Mouse (Mus musculus) heart, embryonic 10.5 days (tissue): ENCODE data around the gene Ift43. TPM values are rescaled to one million over a fixed set of nuclear protein-coding genes. Genes with fewer than 3 reads are reported as not detected.
A peak's percentile ranks its signal among the peaks of the same experiment; 100 is the strongest.

Source experiments
- DNase-seq: peaks from one replicate; pipeline ENCODE4 v3.0.0-alpha.2; 2017; ENCODE audit warnings: low spot score
- H3K27ac ChIP-seq: fragments of 300-500 bp; sonication (generic); 2 replicates; pipeline ENCODE4 v1.5.1; 2016; ENCODE audit warnings: mild to moderate bottlenecking
- H3K27me3 ChIP-seq: fragments of 300-500 bp; sonication (generic); 2 replicates; pipeline ENCODE4 v1.6.1; 2016; ENCODE audit warnings: mild to moderate bottlenecking; ENCODE audit not compliant: poor library complexity, insufficient read depth, severe bottlenecking
- H3K36me3 ChIP-seq: fragments of 300-500 bp; sonication (generic); 2 replicates; pipeline ENCODE4 v1.6.1; 2016; ENCODE audit warnings: mild to moderate bottlenecking, moderate library complexity
- H3K4me1 ChIP-seq: fragments of 300-500 bp; sonication (generic); 2 replicates; pipeline ENCODE4 v1.6.1; 2016; ENCODE audit warnings: mild to moderate bottlenecking
- H3K4me3 ChIP-seq: fragments of 300-500 bp; sonication (generic); 2 replicates; pipeline ENCODE4 v1.5.1; 2016; ENCODE audit warnings: mild to moderate bottlenecking, moderate library complexity
- H3K9me3 ChIP-seq: fragments of 300-500 bp; sonication (generic); 2 replicates; pipeline ENCODE4 v1.6.1; 2016; ENCODE audit warnings: mild to moderate bottlenecking, moderate library complexity
- WGBS: fragments of 180-500 bp; shearing (Covaris S2); methylation state at CpG from one replicate; pipeline ENCODE4 v1.1.7; 2016; 5-methylcytosine and 5-hydroxymethylcytosine counted together
- polyA plus RNA-seq: library from polyadenylated mRNA; unstranded; fragments of >200 nt; fragmentation: Nextera tagmentation; extraction: Ambion mirVana; gene quantifications from 2 replicates; pipeline ENCODE4 v1.2.1, GENCODE M21; 2016

Gene Ift43
- polyA plus RNA-seq: 104 and 114 TPM in 2 replicates

GRCm38 (mm10) chr12:86082481-86083012 lies at the start of gene Ift43:
Ift43 (plus strand) TSS chr12:86082541.
- under 1% methylated on average over 35 of the region's 35 CpGs for WGBS
- H3K27ac ChIP-seq: peak within 1 kb of the TSS; percentile 86
- H3K36me3 ChIP-seq: peaks cover 20% of the 10 kb centered on the region; the same call in 1 of the 2 replicates
- peak; percentile 93 for DNase-seq
- 0 out of 2 replicates have a peak, but pooled peaks cover 14% of the 10 kb centered on the region for H3K27me3 ChIP-seq
- peak within 1 kb of the TSS; percentile 75 for H3K4me3 ChIP-seq
- H3K9me3 ChIP-seq: no peaks in the 10 kb centered on the region
- peaks cover 29% of the 10 kb centered on the region for H3K4me1 ChIP-seq

GRCm38 (mm10) chr12:86035586-86035985 lies 46.8 kb upstream of the Ift43 start:
- Histone ChIP-seq H3K4me3 (no peak overlapping the region), H3K27me3 (no peaks in the 10 kb centered on the region), H3K4me1 (peaks cover 57% of the 10 kb centered on the region), H3K27ac (no peak overlapping the region), H3K36me3 (no peaks in the 10 kb centered on the region), H3K9me3 (no peaks in the 10 kb centered on the region)
- no peak for DNase-seq

- H3K27ac ChIP-seq: peak overlapping the region; percentile 64
- no peaks in the 10 kb centered on the region for H3K36me3 ChIP-seq
- H3K27me3 ChIP-seq: no peaks in the 10 kb centered on the region
- no peaks in the 10 kb centered on the region for H3K9me3 ChIP-seq
- H3K4me3 ChIP-seq: no peak overlapping the region
- no peak for DNase-seq
- H3K4me1 ChIP-seq: peaks cover 53% of the 10 kb centered on the region
- 40% methylated on average over 9 of the region's 9 CpGs for WGBS
These were observed 45.8 kb upstream of the Ift43 start for GRCm38 (mm10) chr12:86036368-86037166.

DNA sequence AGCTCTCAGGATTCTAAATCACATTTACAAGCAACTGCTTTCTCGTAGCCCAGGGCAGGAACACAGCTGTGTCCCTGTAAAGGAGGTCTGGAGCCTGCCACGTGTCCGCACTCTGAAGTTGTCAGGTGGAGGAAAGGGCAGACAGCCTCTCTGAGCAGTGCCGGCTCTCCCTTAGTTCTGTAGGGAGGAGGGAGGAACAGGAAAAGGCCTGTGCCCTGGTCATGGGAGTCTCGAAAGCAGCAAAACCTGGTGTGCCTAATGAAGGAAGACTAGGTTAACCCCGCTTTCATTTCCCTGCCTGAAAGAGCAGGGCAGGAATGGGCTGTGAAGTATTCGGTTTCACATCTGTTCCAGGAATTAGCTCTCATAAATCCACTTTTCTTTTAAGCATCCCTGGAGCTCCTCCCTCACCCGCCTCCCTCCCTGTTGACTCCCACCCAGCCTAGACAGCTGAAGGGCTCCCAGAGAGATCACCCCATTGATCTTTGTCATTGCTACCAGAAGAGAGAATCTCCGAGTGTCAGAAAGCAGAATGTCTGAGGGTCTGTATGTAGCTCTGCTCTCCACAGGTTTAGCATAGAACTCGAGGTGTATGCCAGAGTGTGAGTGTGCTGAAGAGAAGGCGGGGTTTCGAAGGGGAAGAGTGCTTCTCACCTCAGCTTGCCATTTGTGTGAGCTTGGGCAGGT lies 45.0 kb upstream of the Ift43 start:
- Histone ChIP-seq H3K9me3 (no peaks in the 10 kb centered on the region), H3K4me1 (peaks cover 51% of the 10 kb centered on the region), H3K27ac (peak overlapping the region; percentile 65; the same call in 1 of the 2 replicates), H3K27me3 (no peaks in the 10 kb centered on the region), H3K4me3 (no peak overlapping the region), H3K36me3 (0 out of 2 replicates have a peak, but pooled peaks cover under 1% of the 10 kb centered on the region)
- WGBS: 21% methylated on average over 12 of the region's 12 CpGs
- DNase-seq: no peak

DNA sequence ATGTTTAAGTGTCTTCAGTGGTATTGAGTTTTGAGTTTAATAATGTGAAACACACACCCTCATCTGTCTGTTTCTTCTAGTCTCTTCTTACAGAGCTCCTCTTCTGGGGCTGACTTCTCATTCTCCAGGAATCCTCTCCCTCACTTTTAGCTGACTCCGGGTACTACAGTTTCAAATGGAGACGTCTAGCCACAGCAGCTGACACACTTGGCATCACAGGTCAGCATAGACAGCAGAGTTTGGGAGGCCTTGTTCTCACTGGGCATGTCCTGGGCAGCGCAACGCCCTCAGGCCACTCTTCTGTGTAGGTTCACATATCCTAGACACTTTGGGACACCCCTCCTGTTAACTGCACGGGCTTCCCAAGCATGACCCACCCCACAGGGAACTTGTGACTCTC lies 43.3 kb upstream of the Ift43 start:
- Histone ChIP-seq H3K9me3 (peaks cover 4% of the 10 kb centered on the region; the same call in 1 of the 2 replicates), H3K4me3 (no peak overlapping the region), H3K27ac (peak overlapping the region; percentile 49; the same call in 1 of the 2 replicates), H3K36me3 (peaks cover 11% of the 10 kb centered on the region), H3K4me1 (peaks cover 35% of the 10 kb centered on the region), H3K27me3 (no peaks in the 10 kb centered on the region)
- WGBS: 78% methylated on average over 5 of the region's 5 CpGs
- DNase-seq: no peak

GRCm38 (mm10) chr12:86039751-86040150 lies 42.6 kb upstream of the Ift43 start:
- 0 out of 2 replicates have a peak overlapping the region, but pooled peaks have one; percentile 47 for H3K27ac ChIP-seq
- H3K27me3 ChIP-seq: no peaks in the 10 kb centered on the region
- peaks cover 11% of the 10 kb centered on the region for H3K36me3 ChIP-seq
- peaks cover 4% of the 10 kb centered on the region; the same call in 1 of the 2 replicates for H3K9me3 ChIP-seq
- 69% methylated on average over 5 of the region's 6 CpGs for WGBS
- no peak overlapping the region for H3K4me3 ChIP-seq
- DNase-seq: no peak
- H3K4me1 ChIP-seq: peaks cover 34% of the 10 kb centered on the region

DNA sequence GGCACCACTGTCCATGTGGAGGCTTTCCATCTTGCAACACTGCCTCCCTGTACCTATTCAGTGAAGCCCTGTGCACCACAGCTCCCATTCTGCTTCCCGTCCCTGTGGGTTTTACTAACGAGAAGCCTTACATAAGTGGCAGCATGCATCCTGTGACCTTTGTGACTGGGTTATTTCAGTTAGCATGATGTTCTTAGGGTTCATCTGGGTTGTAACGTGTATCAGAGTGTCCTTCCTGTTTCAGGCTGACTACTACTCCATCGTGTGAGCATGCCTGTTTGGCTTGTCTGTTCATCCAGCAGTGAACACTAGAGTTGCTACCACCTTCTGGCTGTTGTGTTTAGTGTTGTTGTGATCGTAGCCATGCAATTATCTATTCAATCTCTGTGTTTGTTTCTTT lies 36.2 kb upstream of the Ift43 start:
- peaks cover 4% of the 10 kb centered on the region; the same call in 1 of the 2 replicates for H3K9me3 ChIP-seq
- WGBS: 77% methylated on average over 5 of the region's 5 CpGs
- no peaks in the 10 kb centered on the region for H3K27me3 ChIP-seq
- no peak overlapping the region for H3K27ac ChIP-seq
- H3K4me3 ChIP-seq: no peak overlapping the region
- DNase-seq: no peak
- H3K36me3 ChIP-seq: peaks cover 11% of the 10 kb centered on the region
- peaks cover 8% of the 10 kb centered on the region; the same call in 1 of the 2 replicates for H3K4me1 ChIP-seq

DNA sequence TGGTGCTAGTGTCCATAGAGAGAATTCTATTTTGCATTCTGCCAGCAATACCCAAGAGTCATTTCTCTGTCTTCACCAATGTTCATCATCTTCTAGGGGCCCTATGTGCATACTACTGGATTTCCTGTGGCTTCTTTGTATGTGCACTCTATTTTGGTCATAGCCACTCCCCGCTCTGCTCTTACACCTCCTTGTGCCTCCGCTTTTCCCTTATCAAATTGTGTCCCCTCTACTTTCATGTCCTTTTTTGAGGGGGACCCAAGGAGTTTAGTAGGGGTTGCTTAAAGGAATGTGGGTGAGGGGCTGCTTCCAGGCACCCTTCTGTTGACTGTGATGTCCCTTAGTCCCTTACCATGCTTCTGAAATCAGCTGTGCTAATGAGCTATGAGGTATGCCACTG lies 35.6 kb upstream of the Ift43 start:
- Histone ChIP-seq H3K9me3 (peaks cover 4% of the 10 kb centered on the region; the same call in 1 of the 2 replicates), H3K4me1 (peaks cover 9% of the 10 kb centered on the region; the same call in 1 of the 2 replicates), H3K36me3 (peaks cover 11% of the 10 kb centered on the region), H3K27me3 (no peaks in the 10 kb centered on the region), H3K27ac (no peak overlapping the region), H3K4me3 (no peak overlapping the region)
- 78% methylated on average over 2 of the region's 2 CpGs for WGBS
- no peak for DNase-seq

- no peak overlapping the region for H3K27ac ChIP-seq
- H3K9me3 ChIP-seq: peaks cover 4% of the 10 kb centered on the region; the same call in 1 of the 2 replicates
- 88% methylated on average over 8 of the region's 8 CpGs for WGBS
- no peak for DNase-seq
- H3K36me3 ChIP-seq: peaks cover 10% of the 10 kb centered on the region
- no peak overlapping the region for H3K4me3 ChIP-seq
- no peaks in the 10 kb centered on the region for H3K27me3 ChIP-seq
- peaks cover 9% of the 10 kb centered on the region; the same call in 1 of the 2 replicates for H3K4me1 ChIP-seq
These were observed 35.0 kb upstream of the Ift43 start for GRCm38 (mm10) chr12:86047376-86047775.

DNA sequence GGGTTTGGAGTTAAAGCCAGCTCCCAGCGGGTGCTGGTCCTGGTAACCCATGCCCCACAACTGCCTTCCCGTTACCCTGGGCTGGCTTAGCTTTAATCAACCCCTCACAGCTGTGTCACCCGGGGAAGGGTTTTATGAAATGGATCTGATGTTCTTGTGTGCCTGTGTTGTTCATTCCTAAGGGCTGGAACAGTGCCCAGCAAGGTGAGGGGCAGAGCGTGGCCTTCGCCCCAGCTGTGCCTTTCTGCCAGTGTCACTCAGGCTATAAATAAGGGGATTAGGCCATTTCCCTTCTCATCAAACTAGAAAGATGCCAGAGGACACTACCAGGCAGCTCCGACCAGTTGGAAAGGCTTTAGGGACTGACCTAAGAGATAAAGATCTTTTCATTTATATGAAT lies 32.5 kb upstream of the Ift43 start:
- Histone ChIP-seq H3K36me3 (0 out of 2 replicates have a peak, but pooled peaks cover 2% of the 10 kb centered on the region), H3K4me3 (no peak overlapping the region), H3K27ac (no peak overlapping the region), H3K9me3 (no peaks in the 10 kb centered on the region), H3K4me1 (peaks cover 9% of the 10 kb centered on the region; the same call in 1 of the 2 replicates), H3K27me3 (no peaks in the 10 kb centered on the region)
- WGBS: 81% methylated on average over 6 of the region's 6 CpGs
- DNase-seq: no peak

DNA sequence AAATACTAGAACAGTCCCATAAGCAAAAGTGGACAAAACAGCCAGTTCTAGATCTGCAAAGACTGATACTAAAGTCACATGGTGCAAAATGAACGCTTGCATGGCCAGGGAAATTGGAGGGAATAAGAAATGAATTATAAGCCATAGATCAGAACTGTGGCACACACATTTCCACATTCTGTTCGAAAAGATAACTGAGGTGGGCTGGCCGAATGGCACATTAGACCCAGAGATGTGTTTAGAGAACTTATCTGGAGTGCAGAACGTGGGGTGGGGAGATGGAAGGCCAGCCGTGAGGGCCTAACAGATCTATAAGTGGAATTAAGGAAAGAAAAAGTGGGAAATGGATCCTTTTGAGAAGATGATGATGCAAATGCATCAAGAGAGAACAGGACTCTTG lies 30.9 kb upstream of the Ift43 start:
- DNase-seq: no peak
- 81% methylated on average over 5 of the region's 5 CpGs for WGBS
- H3K27ac ChIP-seq: no peak overlapping the region
- H3K27me3 ChIP-seq: no peaks in the 10 kb centered on the region
- peaks cover 9% of the 10 kb centered on the region; the same call in 1 of the 2 replicates for H3K4me1 ChIP-seq
- H3K4me3 ChIP-seq: no peak overlapping the region
- no peaks in the 10 kb centered on the region for H3K9me3 ChIP-seq
- peaks cover 2% of the 10 kb centered on the region; the same call in 1 of the 2 replicates for H3K36me3 ChIP-seq

GRCm38 (mm10) chr12:86055306-86055705 lies 27.0 kb upstream of the Ift43 start:
- DNase-seq: no peak
- Histone ChIP-seq H3K27me3 (no peaks in the 10 kb centered on the region), H3K9me3 (no peaks in the 10 kb centered on the region), H3K4me3 (no peak overlapping the region), H3K27ac (no peak overlapping the region), H3K36me3 (peaks cover 17% of the 10 kb centered on the region), H3K4me1 (peaks cover 6% of the 10 kb centered on the region; the same call in 1 of the 2 replicates)
- 88% methylated on average over 2 of the region's 2 CpGs for WGBS
